ENCODE assay signal across 26 mouse cellular contexts in genomic region chr9:112678866-112679265, GRCm38 (mm10).
DNase-seq lines count a peak whose midpoint lies in the region; ATAC-seq lines count a peak whose summit lies in the region.
"Had no signal": no experiment of that assay in that cellular context is flagged by ENCODE, and none has a peak within 500 bp of the region (broad histone marks: within the 10 kb centered on the region; RNA-seq: fewer than 3 reads in every experiment).

No protein-coding gene starts in this region.

- ATAC-seq in hindbrain, embryonic 11.5 days (ENCODE audit: low FRiP score), result no peak
- no peak for ATAC-seq in hindbrain, embryonic 16.5 days
- ATAC-seq: CD4-positive, CD25-positive, alpha-beta regulatory T cell, adult 4 months; forebrain, embryonic 14.5 days; forebrain, embryonic 16.5 days had no signal

- WGBS in hindbrain, embryonic 11.5 days, result 80% methylated on average over 1 of the region's 1 CpGs
- WGBS in hindbrain, embryonic 16.5 days, result 71% methylated on average over 1 of the region's 1 CpGs

- intact Hi-C loops in left cerebral cortex, postnatal 4 days (cut with DNase I), result no loop called here

- H3K4me2 ChIP-seq in hindbrain, embryonic 11.5 days (replicated peaks; ENCODE audit: low read depth, low read length), result no peak overlapping the region
- no peak overlapping the region for H3K4me2 ChIP-seq in hindbrain, embryonic 16.5 days (ENCODE audit: low read length)
- H3K4me2 ChIP-seq: embryonic facial prominence, embryonic 13.5 days; embryonic facial prominence, embryonic 15.5 days; forebrain, embryonic 12.5 days had no signal

- H3K27me3 ChIP-seq in hindbrain, embryonic 11.5 days (ENCODE audit: control insufficient read depth, insufficient read depth, low read length), result no peaks in the 10 kb centered on the region
- no peaks in the 10 kb centered on the region for H3K27me3 ChIP-seq in hindbrain, embryonic 16.5 days (replicated peaks; ENCODE audit: control insufficient read depth, insufficient read depth, low read length)
- H3K27me3 ChIP-seq: CH12.LX; embryonic facial prominence, embryonic 13.5 days; embryonic facial prominence, embryonic 15.5 days; forebrain, embryonic 12.5 days had no signal

- no peak overlapping the region for H3K4me3 ChIP-seq in hindbrain, embryonic 11.5 days (ENCODE audit: low read depth, low read length)
- no peak overlapping the region for H3K4me3 ChIP-seq in hindbrain, embryonic 16.5 days (ENCODE audit: low read length)
- H3K4me3 ChIP-seq: embryonic facial prominence, embryonic 13.5 days; embryonic facial prominence, embryonic 15.5 days; erythroblast, embryonic 14.5 days; forebrain, embryonic 10.5 days; forebrain, embryonic 12.5 days had no signal

- no peaks in the 10 kb centered on the region for H3K9me3 ChIP-seq in hindbrain, embryonic 11.5 days (ENCODE audit: control insufficient read depth, low read length)
- H3K9me3 ChIP-seq in hindbrain, embryonic 16.5 days (ENCODE audit: control insufficient read depth, low read length), result no peaks in the 10 kb centered on the region
- H3K9me3 ChIP-seq: embryonic facial prominence, embryonic 13.5 days; embryonic facial prominence, embryonic 15.5 days; forebrain, embryonic 10.5 days; forebrain, embryonic 12.5 days had no signal

- no peaks in the 10 kb centered on the region for H3K36me3 ChIP-seq in hindbrain, embryonic 11.5 days (ENCODE audit: control insufficient read depth, insufficient read depth, low read length)
- H3K36me3 ChIP-seq in hindbrain, embryonic 16.5 days (ENCODE audit: control insufficient read depth, insufficient read depth, low read length), result no peaks in the 10 kb centered on the region
- H3K36me3 ChIP-seq: embryonic facial prominence, embryonic 13.5 days; embryonic facial prominence, embryonic 15.5 days; forebrain, embryonic 10.5 days; forebrain, embryonic 12.5 days; G1E had no signal

- no peaks in the 10 kb centered on the region for H3K4me1 ChIP-seq in hindbrain, embryonic 11.5 days (replicated peaks; ENCODE audit: control insufficient read depth, insufficient read depth, low read length)
- H3K4me1 ChIP-seq in hindbrain, embryonic 16.5 days (ENCODE audit: control insufficient read depth, insufficient read depth, low read depth, low read length), result no peaks in the 10 kb centered on the region
- H3K4me1 ChIP-seq: embryonic facial prominence, embryonic 13.5 days; embryonic facial prominence, embryonic 15.5 days; forebrain, embryonic 10.5 days; forebrain, embryonic 12.5 days had no signal

- peak; percentile 47 to 70 for DNase-seq in cerebellum, postnatal 10 days
- DNase-seq in cerebellum, adult 8-10 months, result no peak
- peak; percentile 2 for DNase-seq in hindbrain, embryonic 11.5 days (ENCODE audit: low spot score)
- peak; percentile 31 for DNase-seq in left cerebral cortex, postnatal 4 days
- DNase-seq in left cerebral cortex, adult 8-10 months (ENCODE audit: low spot score in 2 of 2), result no peak
- DNase-seq in MN1 (ENCODE audit: low spot score), result peak; percentile 24
- DNase-seq: adrenal gland, adult 2 months; adrenal gland, postnatal 10 days; adrenal gland, postnatal 25 days; B cell, adult 2 months; cerebellum, adult 11 months; cerebellum, adult 18-20 months; cerebellum, adult 9-11 months; cerebellum, postnatal 36 days; embryo, embryonic 11 days had no signal

- no peak overlapping the region for H3K9ac ChIP-seq in hindbrain, embryonic 11.5 days (ENCODE audit: low read depth, low read length)
- no peak overlapping the region for H3K9ac ChIP-seq in hindbrain, embryonic 16.5 days (ENCODE audit: low read depth, low read length)
- H3K9ac ChIP-seq: embryonic facial prominence, embryonic 13.5 days; embryonic facial prominence, embryonic 15.5 days; forebrain, embryonic 12.5 days had no signal

- no peak overlapping the region for H3K27ac ChIP-seq in hindbrain, embryonic 11.5 days (ENCODE audit: low read depth, low read length)
- H3K27ac ChIP-seq in hindbrain, embryonic 16.5 days (ENCODE audit: low read depth, low read length), result no peak overlapping the region
- H3K27ac ChIP-seq: embryonic facial prominence, embryonic 13.5 days; embryonic facial prominence, embryonic 15.5 days; forebrain, embryonic 10.5 days; forebrain, embryonic 12.5 days had no signal

Comparison
In these comparisons a context has a peak if more than half of its experiments do, and no peak if none do; other contexts are left out.
1. DNase-seq: peak in cerebellum, postnatal 10 days (2 of 2), hindbrain, embryonic 11.5 days (single experiment), left cerebral cortex, postnatal 4 days (single experiment) and MN1 (single experiment); none in cerebellum, adult 8-10 months (single experiment) and left cerebral cortex, adult 8-10 months (0 of 2).